Mouse (Mus musculus): ENCODE results near the gene Ctxn1.
A peak's percentile ranks its signal among the peaks of the same experiment; 100 is the strongest.

Gene Ctxn1

GRCm38 (mm10) chr8:4214006-4214980, 44.8 kb downstream of the Ctxn1 start:
- DNase-seq (ENCODE audit: low spot score) = peak; percentile 77

GRCm38 (mm10) chr8:4213210-4214005, 45.7 kb downstream of the Ctxn1 start:
- peak; percentile 62 for DNase-seq (ENCODE audit: low spot score)

DNA sequence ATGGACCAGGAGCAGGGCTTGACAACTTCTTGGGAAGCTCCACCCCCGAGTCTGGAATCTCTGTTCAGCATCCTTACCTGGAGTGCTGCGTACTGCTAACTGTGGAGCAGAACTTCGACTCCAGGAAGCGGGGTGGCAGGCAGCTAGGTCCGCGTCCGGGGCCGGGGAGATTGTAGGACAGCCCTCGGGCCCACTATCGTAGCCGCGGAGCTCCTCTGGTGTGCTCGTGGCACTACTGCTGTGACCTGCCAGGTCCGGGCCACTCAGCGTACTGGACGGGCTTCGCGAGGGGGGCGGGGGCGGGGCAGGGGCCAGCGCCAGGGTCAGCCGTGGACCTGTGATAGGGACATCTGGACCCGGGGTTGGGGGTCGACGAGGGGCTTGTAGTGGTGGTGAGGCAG, 46.3 kb downstream of the Ctxn1 start:
- DNase-seq (ENCODE audit: low spot score) = no peak

GRCm38 (mm10) chr8:4211097-4211496, 48.0 kb downstream of the Ctxn1 start:
- DNase-seq (ENCODE audit: low spot score) = no peak
